Mouse (Mus musculus): ENCODE results near the gene Filip1l. TPM values are rescaled to one million over a fixed set of nuclear protein-coding genes. Genes with fewer than 3 reads are reported as not detected.

Gene Filip1l
- polyA plus RNA-seq, 1 experiment from 2014 or later, result 11.8 TPM

DNA sequence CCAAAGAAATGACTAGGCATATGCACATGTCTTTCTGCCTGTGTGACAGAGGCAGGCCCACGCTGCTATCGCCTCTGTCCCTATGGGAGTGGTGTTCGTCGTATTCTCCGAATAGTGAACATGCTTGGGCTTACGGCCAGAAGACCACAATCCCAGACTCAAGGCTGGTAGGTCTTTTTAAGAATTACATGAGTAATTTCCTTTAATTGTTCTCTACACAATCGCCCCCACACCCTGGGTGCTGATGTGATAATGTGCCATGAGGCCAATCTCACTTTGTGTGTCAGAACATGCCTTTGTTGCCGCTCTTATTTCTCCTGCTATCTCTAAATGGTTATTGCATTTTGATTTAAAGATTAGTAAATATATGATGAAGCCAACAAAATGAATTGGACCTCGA lies 132.4 kb downstream of the Filip1l start:
- Histone ChIP-seq H3K4me1 (replicated peaks; ENCODE audit: control insufficient read depth, insufficient read depth, low read length) (no peaks in the 10 kb centered on the region), H3K36me3 (ENCODE audit: control insufficient read depth, insufficient read depth, low read length) (no peaks in the 10 kb centered on the region), H3K9me3 (ENCODE audit: control insufficient read depth, low read length) (no peaks in the 10 kb centered on the region), H3K4me3 (ENCODE audit: low read depth, low read length) (no peak overlapping the region), H3K27me3 (ENCODE audit: control insufficient read depth, insufficient read depth, low read length) (no peaks in the 10 kb centered on the region), H3K9ac (ENCODE audit: low read depth, low read length) (no peak overlapping the region), H3K27ac (ENCODE audit: low read depth, low read length) (no peak overlapping the region), H3K4me2 (replicated peaks; ENCODE audit: low read depth, low read length) (no peak overlapping the region)
- 89% methylated on average over 9 of the region's 9 CpGs for WGBS
- ATAC-seq (ENCODE audit: low FRiP score) (no peak), DNase-seq (ENCODE audit: low spot score) (no peak)

- DNase-seq (ENCODE audit: low spot score) (no peak), ATAC-seq (ENCODE audit: low FRiP score) (no peak)
- no peak overlapping the region for H3K4me3 ChIP-seq (ENCODE audit: low read depth, low read length)
- H3K27me3 ChIP-seq (ENCODE audit: control insufficient read depth, insufficient read depth, low read length), result no peaks in the 10 kb centered on the region
- no peaks in the 10 kb centered on the region for H3K36me3 ChIP-seq (ENCODE audit: control insufficient read depth, insufficient read depth, low read length)
- no peak overlapping the region for H3K9ac ChIP-seq (ENCODE audit: low read depth, low read length)
- no peak overlapping the region for H3K27ac ChIP-seq (ENCODE audit: low read depth, low read length)
- no peaks in the 10 kb centered on the region for H3K4me1 ChIP-seq (replicated peaks; ENCODE audit: control insufficient read depth, insufficient read depth, low read length)
- 90% methylated on average over 5 of the region's 5 CpGs for WGBS
- H3K4me2 ChIP-seq (replicated peaks; ENCODE audit: low read depth, low read length), result no peak overlapping the region
- no peaks in the 10 kb centered on the region for H3K9me3 ChIP-seq (ENCODE audit: control insufficient read depth, low read length)
Measured at GRCm38 (mm10) chr16:57486266-57486665, 133.4 kb downstream of the Filip1l start.

DNA sequence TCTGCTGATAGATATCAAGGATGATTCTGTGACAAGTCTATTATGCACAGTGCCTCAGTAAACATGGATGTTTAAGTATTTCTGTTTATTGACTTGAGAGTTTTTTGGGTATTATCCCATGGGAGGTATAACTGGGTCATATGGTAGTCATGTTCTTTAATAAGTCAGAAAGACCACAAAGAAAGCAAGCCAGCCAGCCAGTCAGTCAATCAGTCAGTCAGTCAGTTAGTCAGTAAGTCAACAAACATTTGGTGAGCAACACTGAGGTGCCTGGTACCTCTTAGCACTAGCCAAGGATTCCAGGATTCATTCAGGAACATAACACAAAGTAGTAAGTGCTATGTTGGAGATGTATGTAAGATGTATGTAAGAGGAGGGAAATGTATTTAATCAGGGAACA lies 135.8 kb downstream of the Filip1l start:
- Histone ChIP-seq H3K9ac (ENCODE audit: low read depth, low read length) (no peak overlapping the region), H3K27me3 (ENCODE audit: control insufficient read depth, insufficient read depth, low read length) (no peaks in the 10 kb centered on the region), H3K36me3 (ENCODE audit: control insufficient read depth, insufficient read depth, low read length) (no peaks in the 10 kb centered on the region), H3K4me1 (replicated peaks; ENCODE audit: control insufficient read depth, insufficient read depth, low read length) (no peaks in the 10 kb centered on the region), H3K9me3 (ENCODE audit: control insufficient read depth, low read length) (no peaks in the 10 kb centered on the region), H3K4me2 (replicated peaks; ENCODE audit: low read depth, low read length) (no peak overlapping the region), H3K4me3 (ENCODE audit: low read depth, low read length) (no peak overlapping the region), H3K27ac (ENCODE audit: low read depth, low read length) (no peak overlapping the region)
- ATAC-seq (ENCODE audit: low FRiP score) (no peak), DNase-seq (ENCODE audit: low spot score) (no peak)

GRCm38 (mm10) chr16:57490691-57491090 lies 137.8 kb downstream of the Filip1l start:
- Histone ChIP-seq H3K27ac (ENCODE audit: low read depth, low read length) (no peak overlapping the region), H3K9me3 (ENCODE audit: control insufficient read depth, low read length) (no peaks in the 10 kb centered on the region), H3K4me2 (replicated peaks; ENCODE audit: low read depth, low read length) (no peak overlapping the region), H3K27me3 (ENCODE audit: control insufficient read depth, insufficient read depth, low read length) (no peaks in the 10 kb centered on the region), H3K9ac (ENCODE audit: low read depth, low read length) (no peak overlapping the region), H3K4me1 (replicated peaks; ENCODE audit: control insufficient read depth, insufficient read depth, low read length) (no peaks in the 10 kb centered on the region), H3K36me3 (ENCODE audit: control insufficient read depth, insufficient read depth, low read length) (no peaks in the 10 kb centered on the region), H3K4me3 (ENCODE audit: low read depth, low read length) (no peak overlapping the region)
- no peak for ATAC-seq (ENCODE audit: low FRiP score)
- 92% methylated on average over 8 of the region's 8 CpGs for WGBS
- no peak for DNase-seq (ENCODE audit: low spot score)

DNA sequence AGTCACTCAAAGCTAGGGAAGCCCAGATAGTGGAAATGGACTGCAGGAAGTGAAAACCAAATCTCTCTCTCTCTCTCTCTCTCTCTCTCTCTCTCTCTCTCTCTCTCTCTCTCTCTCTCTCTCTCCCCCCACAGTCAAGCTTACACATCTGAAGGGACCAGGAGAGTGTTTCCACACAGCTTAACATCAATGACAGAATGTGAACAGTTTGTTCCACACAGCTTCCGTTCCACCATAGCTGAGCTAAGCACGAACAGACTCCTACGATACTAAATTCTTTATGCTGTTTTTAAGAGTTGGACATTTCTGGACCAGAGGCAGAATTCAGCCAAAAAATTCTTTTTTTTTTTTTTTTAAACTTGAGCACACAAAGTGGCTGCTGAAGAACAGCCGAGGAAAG lies 139.0 kb downstream of the Filip1l start:
- H3K36me3 ChIP-seq (ENCODE audit: control insufficient read depth, insufficient read depth, low read length), result no peaks in the 10 kb centered on the region
- H3K4me1 ChIP-seq (replicated peaks; ENCODE audit: control insufficient read depth, insufficient read depth, low read length), result peaks cover 5% of the 10 kb centered on the region; the same call in 1 of the 2 replicates
- no peak overlapping the region for H3K4me3 ChIP-seq (ENCODE audit: low read depth, low read length)
- WGBS, result 92% methylated on average over 4 of the region's 4 CpGs
- no peak for ATAC-seq (ENCODE audit: low FRiP score)
- H3K9ac ChIP-seq (ENCODE audit: low read depth, low read length), result no peak overlapping the region
- H3K27me3 ChIP-seq (ENCODE audit: control insufficient read depth, insufficient read depth, low read length), result no peaks in the 10 kb centered on the region
- DNase-seq (ENCODE audit: low spot score), result no peak
- no peaks in the 10 kb centered on the region for H3K9me3 ChIP-seq (ENCODE audit: control insufficient read depth, low read length)
- H3K4me2 ChIP-seq (replicated peaks; ENCODE audit: low read depth, low read length), result no peak overlapping the region
- H3K27ac ChIP-seq (ENCODE audit: low read depth, low read length), result no peak overlapping the region

DNA sequence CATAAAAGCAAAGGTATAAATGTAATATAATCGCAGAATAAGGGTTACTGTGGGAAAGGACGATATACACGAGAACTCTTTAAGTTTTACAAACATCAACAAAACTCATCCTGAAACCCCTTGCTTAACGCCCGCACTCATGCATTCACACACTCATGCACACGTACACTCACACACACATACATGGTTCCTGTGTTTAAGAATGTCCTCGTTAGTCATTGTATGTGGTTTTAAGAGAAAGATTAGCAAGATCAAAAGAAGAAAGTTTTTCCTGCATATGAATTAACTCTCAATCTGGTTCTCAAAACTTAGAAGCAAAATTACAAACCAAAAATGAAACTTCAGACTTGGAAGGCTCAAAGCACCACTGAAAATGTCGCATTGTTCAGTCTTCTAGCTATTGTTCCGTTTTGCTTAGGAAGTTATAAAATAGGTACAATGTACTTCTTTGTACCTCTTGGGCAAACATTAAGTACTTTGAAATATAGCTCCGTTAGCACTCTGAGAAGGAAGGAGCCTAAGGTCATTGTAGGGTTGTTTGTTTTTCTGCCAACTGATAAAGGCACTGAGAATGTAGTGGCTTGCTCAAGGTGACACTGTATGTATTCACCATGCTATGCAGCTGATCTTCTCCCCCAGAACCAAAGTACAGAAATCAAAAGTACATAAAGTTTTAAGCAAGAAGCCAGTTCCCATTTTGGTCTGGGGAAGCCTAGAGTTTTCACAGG lies 142.7 kb downstream of the Filip1l start:
- Histone ChIP-seq H3K27me3 (ENCODE audit: control insufficient read depth, insufficient read depth, low read length) (no peaks in the 10 kb centered on the region), H3K27ac (ENCODE audit: low read depth, low read length) (no peak overlapping the region), H3K9me3 (ENCODE audit: control insufficient read depth, low read length) (no peaks in the 10 kb centered on the region), H3K4me3 (ENCODE audit: low read depth, low read length) (no peak overlapping the region), H3K36me3 (ENCODE audit: control insufficient read depth, insufficient read depth, low read length) (no peaks in the 10 kb centered on the region), H3K9ac (ENCODE audit: low read depth, low read length) (no peak overlapping the region), H3K4me2 (replicated peaks; ENCODE audit: low read depth, low read length) (no peak overlapping the region), H3K4me1 (replicated peaks; ENCODE audit: control insufficient read depth, insufficient read depth, low read length) (peaks cover 6% of the 10 kb centered on the region; the same call in 1 of the 2 replicates)
- DNase-seq (ENCODE audit: low spot score) (no peak), ATAC-seq (ENCODE audit: low FRiP score) (no peak)
- 90% methylated on average over 10 of the region's 10 CpGs for WGBS

DNA sequence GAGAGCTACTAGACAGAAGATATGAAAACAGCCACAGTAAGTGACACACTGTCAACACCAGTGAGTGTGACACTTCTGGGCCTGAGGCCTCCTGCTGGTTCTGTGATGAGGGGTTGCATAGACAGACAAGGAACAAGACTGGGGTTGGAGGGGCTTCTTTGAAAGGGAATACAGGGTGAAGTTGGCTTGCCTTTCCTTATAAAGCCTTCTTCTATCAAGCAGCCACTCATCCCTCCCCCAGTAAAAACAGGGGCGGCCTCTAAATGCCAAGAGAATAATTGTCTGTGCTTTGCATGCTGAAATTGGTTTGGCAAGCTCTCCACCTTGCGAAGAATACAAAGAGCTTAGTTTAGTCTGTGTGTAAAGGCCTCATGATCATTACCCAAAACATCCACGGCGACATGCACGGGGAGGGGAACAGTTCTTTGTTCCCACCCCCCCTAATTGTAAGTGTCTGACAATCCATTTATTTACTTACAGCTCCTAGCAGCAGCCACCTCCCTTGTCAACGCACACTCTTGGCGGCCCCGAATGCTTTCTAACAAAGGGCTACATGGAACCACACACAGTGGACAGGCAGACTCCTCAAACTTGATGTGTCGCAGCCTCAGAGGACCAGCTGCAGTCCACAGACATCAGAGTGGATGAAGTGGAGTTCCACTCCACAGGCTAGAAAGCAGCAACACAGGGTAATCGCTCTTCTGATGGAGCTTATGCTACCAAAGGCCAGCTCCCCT lies 143.7 kb downstream of the Filip1l start:
- no peaks in the 10 kb centered on the region for H3K27me3 ChIP-seq (ENCODE audit: control insufficient read depth, insufficient read depth, low read length)
- DNase-seq (ENCODE audit: low spot score) (peak; percentile 22), ATAC-seq (ENCODE audit: low FRiP score) (peak; percentile 68)
- H3K27ac ChIP-seq (ENCODE audit: low read depth, low read length), result no peak overlapping the region
- no peak overlapping the region for H3K9ac ChIP-seq (ENCODE audit: low read depth, low read length)
- H3K36me3 ChIP-seq (ENCODE audit: control insufficient read depth, insufficient read depth, low read length), result no peaks in the 10 kb centered on the region
- H3K9me3 ChIP-seq (ENCODE audit: control insufficient read depth, low read length), result no peaks in the 10 kb centered on the region
- WGBS, result 52% methylated on average over 10 of the region's 10 CpGs
- no peak overlapping the region for H3K4me3 ChIP-seq (ENCODE audit: low read depth, low read length)
- H3K4me2 ChIP-seq (replicated peaks; ENCODE audit: low read depth, low read length), result no peak overlapping the region
- H3K4me1 ChIP-seq (replicated peaks; ENCODE audit: control insufficient read depth, insufficient read depth, low read length), result peaks cover 6% of the 10 kb centered on the region; the same call in 1 of the 2 replicates

DNA sequence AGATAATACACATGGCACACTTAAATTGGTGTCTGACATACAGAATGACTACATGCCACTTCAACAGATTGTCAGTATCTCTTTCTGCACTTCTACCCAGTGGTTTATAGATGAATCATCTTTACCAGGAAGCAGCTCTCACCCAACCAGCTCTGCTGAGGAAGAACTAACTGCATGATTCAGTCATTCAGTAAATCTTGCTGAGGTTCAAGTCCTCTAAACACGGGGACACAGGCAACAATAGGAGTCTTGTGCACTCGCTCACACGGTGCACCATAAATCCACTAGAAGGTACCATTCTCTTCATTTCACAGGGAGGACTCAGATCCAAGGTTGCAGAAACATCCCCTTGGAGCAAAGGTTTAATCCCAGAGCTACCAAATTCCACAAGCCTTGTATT lies 148.0 kb downstream of the Filip1l start:
- H3K9ac ChIP-seq (ENCODE audit: low read depth, low read length), result no peak overlapping the region
- H3K36me3 ChIP-seq (ENCODE audit: control insufficient read depth, insufficient read depth, low read length), result no peaks in the 10 kb centered on the region
- no peaks in the 10 kb centered on the region for H3K27me3 ChIP-seq (ENCODE audit: control insufficient read depth, insufficient read depth, low read length)
- no peak for DNase-seq (ENCODE audit: low spot score)
- no peak overlapping the region for H3K4me3 ChIP-seq (ENCODE audit: low read depth, low read length)
- peaks cover 6% of the 10 kb centered on the region; the same call in 1 of the 2 replicates for H3K4me1 ChIP-seq (replicated peaks; ENCODE audit: control insufficient read depth, insufficient read depth, low read length)
- ATAC-seq (ENCODE audit: low FRiP score), result no peak
- no peaks in the 10 kb centered on the region for H3K9me3 ChIP-seq (ENCODE audit: control insufficient read depth, low read length)
- no peak overlapping the region for H3K27ac ChIP-seq (ENCODE audit: low read depth, low read length)
- 63% methylated on average over 3 of the region's 3 CpGs for WGBS
- no peak overlapping the region for H3K4me2 ChIP-seq (replicated peaks; ENCODE audit: low read depth, low read length)

- Histone ChIP-seq H3K4me3 (ENCODE audit: low read depth, low read length) (no peak overlapping the region), H3K27ac (ENCODE audit: low read depth, low read length) (no peak overlapping the region), H3K27me3 (ENCODE audit: control insufficient read depth, insufficient read depth, low read length) (no peaks in the 10 kb centered on the region), H3K36me3 (ENCODE audit: control insufficient read depth, insufficient read depth, low read length) (no peaks in the 10 kb centered on the region), H3K9me3 (ENCODE audit: control insufficient read depth, low read length) (no peaks in the 10 kb centered on the region), H3K9ac (ENCODE audit: low read depth, low read length) (no peak overlapping the region), H3K4me2 (replicated peaks; ENCODE audit: low read depth, low read length) (no peak overlapping the region), H3K4me1 (replicated peaks; ENCODE audit: control insufficient read depth, insufficient read depth, low read length) (no peaks in the 10 kb centered on the region)
- WGBS, result 19% methylated on average over 2 of the region's 2 CpGs
- no peak for DNase-seq (ENCODE audit: low spot score)
- no peak for ATAC-seq (ENCODE audit: low FRiP score)
Measured at GRCm38 (mm10) chr16:57502230-57502629, 149.3 kb downstream of the Filip1l start.
